Mouse (Mus musculus): ENCODE measurements around the gene Srrm1. TPM values are rescaled to one million over a fixed set of nuclear protein-coding genes. Genes with fewer than 3 reads are reported as not detected.

Gene Srrm1
- total and polyA plus RNA-seq, 3 experiments: 25.0 to 58.2 (median 53.8) TPM

GRCm38 (mm10) chr4:135394666-135395065 lies 41.5 kb upstream of the Srrm1 start:
- intact Hi-C loops (cut with DNase I): no loop called here
- Histone ChIP-seq H3K36me3 (ENCODE audit: control insufficient read depth, insufficient read depth, low read length) (no peaks in the 10 kb centered on the region), H3K9ac (ENCODE audit: low read depth, low read length) (no peak overlapping the region), H3K27me3 (ENCODE audit: control insufficient read depth, insufficient read depth, low read length) (peaks cover 5% of the 10 kb centered on the region), H3K4me3 (no peak overlapping the region), H3K4me1 (ENCODE audit: control insufficient read depth, insufficient read depth, low read length) (no peaks in the 10 kb centered on the region; the same call in 1 of the 2 replicates), H3K79me2 (replicated peaks; ENCODE audit: control insufficient read depth, insufficient read depth, low read length) (no peaks in the 10 kb centered on the region), H3K27ac (no peak overlapping the region)
- no peak for DNase-seq
- 79% methylated on average over 7 of the region's 7 CpGs for WGBS
- TF ChIP-seq CTCF (IDR thresholded peaks at IDR 0.05): no peak
- no peak for TF ChIP-seq POLR2A (IDR thresholded peaks at IDR 0.05; ENCODE audit: insufficient read depth, low read depth, low read length)
- TF ChIP-seq EP300 (IDR thresholded peaks at IDR 0.05; ENCODE audit: insufficient read depth, low read depth, low read length): no peak

GRCm38 (mm10) chr4:135393381-135393780 lies 40.3 kb upstream of the Srrm1 start:
- Histone ChIP-seq H3K4me1 (ENCODE audit: control insufficient read depth, insufficient read depth, low read length) (no peaks in the 10 kb centered on the region; the same call in 1 of the 2 replicates), H3K36me3 (ENCODE audit: control insufficient read depth, insufficient read depth, low read length) (no peaks in the 10 kb centered on the region), H3K4me3 (no peak overlapping the region), H3K79me2 (replicated peaks; ENCODE audit: control insufficient read depth, insufficient read depth, low read length) (no peaks in the 10 kb centered on the region), H3K27ac (no peak overlapping the region), H3K9ac (ENCODE audit: low read depth, low read length) (no peak overlapping the region), H3K27me3 (ENCODE audit: control insufficient read depth, insufficient read depth, low read length) (peaks cover 5% of the 10 kb centered on the region)
- no peak for DNase-seq
- TF ChIP-seq CTCF (IDR thresholded peaks at IDR 0.05): no peak
- no peak for TF ChIP-seq POLR2A (IDR thresholded peaks at IDR 0.05; ENCODE audit: insufficient read depth, low read depth, low read length)
- TF ChIP-seq EP300 (IDR thresholded peaks at IDR 0.05; ENCODE audit: insufficient read depth, low read depth, low read length): no peak
- intact Hi-C loops (cut with DNase I): no loop called here
- WGBS: 74% methylated on average over 6 of the region's 6 CpGs

DNA sequence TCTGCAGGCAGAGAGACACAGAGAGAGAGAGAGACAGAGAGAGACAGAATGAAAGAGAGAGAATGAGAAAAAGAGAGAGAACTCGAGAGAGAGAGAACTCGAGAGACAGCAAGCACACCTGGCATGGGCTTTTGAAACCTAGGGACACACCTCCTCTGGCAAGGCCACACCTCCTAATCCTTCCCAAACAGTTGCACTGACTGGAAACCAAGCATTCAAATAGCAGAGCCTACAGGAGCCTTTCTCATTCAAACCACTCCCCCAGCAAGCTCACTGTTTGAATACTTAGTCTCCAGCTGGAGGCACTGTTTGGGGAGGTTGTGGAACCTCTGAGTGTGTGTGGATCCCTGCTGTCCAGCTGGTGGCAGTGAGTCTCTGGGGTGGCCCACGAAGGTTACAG lies 39.7 kb upstream of the Srrm1 start:
- WGBS: 81% methylated on average over 3 of the region's 3 CpGs
- intact Hi-C loops (cut with DNase I): no loop called here
- H3K27ac ChIP-seq: no peak overlapping the region
- TF ChIP-seq POLR2A (IDR thresholded peaks at IDR 0.05; ENCODE audit: insufficient read depth, low read depth, low read length): no peak
- TF ChIP-seq EP300 (IDR thresholded peaks at IDR 0.05; ENCODE audit: insufficient read depth, low read depth, low read length): no peak
- no peak for TF ChIP-seq CTCF (IDR thresholded peaks at IDR 0.05)
- H3K4me1 ChIP-seq (ENCODE audit: control insufficient read depth, insufficient read depth, low read length): no peaks in the 10 kb centered on the region; the same call in 1 of the 2 replicates
- H3K79me2 ChIP-seq (replicated peaks; ENCODE audit: control insufficient read depth, insufficient read depth, low read length): no peaks in the 10 kb centered on the region
- H3K36me3 ChIP-seq (ENCODE audit: control insufficient read depth, insufficient read depth, low read length): no peaks in the 10 kb centered on the region
- DNase-seq: no peak
- H3K27me3 ChIP-seq (ENCODE audit: control insufficient read depth, insufficient read depth, low read length): peaks cover 3% of the 10 kb centered on the region
- no peak overlapping the region for H3K4me3 ChIP-seq
- H3K9ac ChIP-seq (ENCODE audit: low read depth, low read length): no peak overlapping the region

- intact Hi-C loops (cut with DNase I): no loop called here
- 53% methylated on average over 6 of the region's 6 CpGs for WGBS
- DNase-seq: no peak
- no peaks in the 10 kb centered on the region for H3K36me3 ChIP-seq (ENCODE audit: control insufficient read depth, insufficient read depth, low read length)
- H3K27me3 ChIP-seq (ENCODE audit: control insufficient read depth, insufficient read depth, low read length): no peaks in the 10 kb centered on the region
- H3K27ac ChIP-seq: no peak overlapping the region
- TF ChIP-seq POLR2A (IDR thresholded peaks at IDR 0.05; ENCODE audit: insufficient read depth, low read depth, low read length): no peak
- TF ChIP-seq CTCF (IDR thresholded peaks at IDR 0.05): no peak
- TF ChIP-seq EP300 (IDR thresholded peaks at IDR 0.05; ENCODE audit: insufficient read depth, low read depth, low read length): no peak
- no peak overlapping the region for H3K9ac ChIP-seq (ENCODE audit: low read depth, low read length)
- no peaks in the 10 kb centered on the region for H3K79me2 ChIP-seq (replicated peaks; ENCODE audit: control insufficient read depth, insufficient read depth, low read length)
- no peaks in the 10 kb centered on the region; the same call in 1 of the 2 replicates for H3K4me1 ChIP-seq (ENCODE audit: control insufficient read depth, insufficient read depth, low read length)
- no peak overlapping the region for H3K4me3 ChIP-seq
Observed at GRCm38 (mm10) chr4:135391014-135391413, 37.9 kb upstream of the Srrm1 start.

DNA sequence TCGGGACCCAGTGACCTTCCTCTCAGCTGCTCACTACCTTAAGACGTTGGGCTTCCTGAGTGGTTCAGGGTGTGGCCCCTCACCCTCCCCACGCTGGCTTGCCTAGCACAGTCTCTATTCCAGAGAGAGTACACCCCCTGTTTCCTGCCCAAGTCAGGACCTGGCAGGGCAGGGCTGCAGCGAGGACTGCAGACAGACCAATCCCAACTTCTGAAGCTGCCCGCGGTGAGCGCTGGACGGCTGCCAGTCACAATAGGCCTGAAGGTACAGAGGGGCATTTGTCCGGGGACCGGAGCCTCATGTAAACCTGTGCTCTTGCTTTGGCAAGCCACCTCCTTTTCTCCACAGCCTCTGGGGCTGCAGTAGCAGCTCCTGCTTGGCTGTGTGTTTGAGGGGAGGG lies 32.5 kb upstream of the Srrm1 start:
- no peak overlapping the region for H3K27ac ChIP-seq
- no peaks in the 10 kb centered on the region for H3K4me1 ChIP-seq (ENCODE audit: control insufficient read depth, insufficient read depth, low read length)
- no peaks in the 10 kb centered on the region for H3K27me3 ChIP-seq (ENCODE audit: control insufficient read depth, insufficient read depth, low read length)
- WGBS: 18% methylated on average over 10 of the region's 10 CpGs
- TF ChIP-seq POLR2A (IDR thresholded peaks at IDR 0.05; ENCODE audit: insufficient read depth, low read depth, low read length) (no peak), EP300 (IDR thresholded peaks at IDR 0.05; ENCODE audit: insufficient read depth, low read depth, low read length) (no peak)
- intact Hi-C loops (cut with DNase I): no loop called here
- no peak for DNase-seq
- no peaks in the 10 kb centered on the region for H3K79me2 ChIP-seq (replicated peaks; ENCODE audit: control insufficient read depth, insufficient read depth, low read length)
- H3K9ac ChIP-seq (ENCODE audit: low read depth, low read length): no peak overlapping the region
- H3K36me3 ChIP-seq (ENCODE audit: control insufficient read depth, insufficient read depth, low read length): no peaks in the 10 kb centered on the region
- no peak overlapping the region for H3K4me3 ChIP-seq

DNA sequence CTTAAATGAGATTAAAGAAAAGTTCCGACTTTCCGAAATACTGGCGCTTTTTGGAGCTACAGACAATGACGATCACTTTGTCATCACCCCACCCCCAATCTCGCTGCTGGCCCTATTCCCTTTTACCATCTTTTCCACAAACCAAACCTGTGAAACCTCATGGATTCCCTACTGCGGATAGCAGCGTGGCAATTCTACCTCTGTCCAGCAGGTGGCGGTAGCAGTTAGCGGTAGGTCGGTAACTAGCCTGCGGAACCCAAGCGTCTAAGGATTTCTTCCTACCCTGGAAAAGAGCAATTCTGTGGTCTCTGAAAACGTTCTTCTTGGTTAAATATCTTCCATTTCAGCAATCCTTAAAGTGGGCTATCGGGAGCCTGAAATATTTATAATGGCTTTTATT lies 29.2 kb upstream of the Srrm1 start:
- Histone ChIP-seq H3K27ac (no peak overlapping the region), H3K4me1 (ENCODE audit: control insufficient read depth, insufficient read depth, low read length) (no peaks in the 10 kb centered on the region), H3K27me3 (ENCODE audit: control insufficient read depth, insufficient read depth, low read length) (no peaks in the 10 kb centered on the region), H3K79me2 (replicated peaks; ENCODE audit: control insufficient read depth, insufficient read depth, low read length) (no peaks in the 10 kb centered on the region), H3K9ac (ENCODE audit: low read depth, low read length) (no peak overlapping the region), H3K36me3 (ENCODE audit: control insufficient read depth, insufficient read depth, low read length) (no peaks in the 10 kb centered on the region), H3K4me3 (no peak overlapping the region)
- TF ChIP-seq POLR2A (IDR thresholded peaks at IDR 0.05; ENCODE audit: insufficient read depth, low read depth, low read length) (no peak), EP300 (IDR thresholded peaks at IDR 0.05; ENCODE audit: insufficient read depth, low read depth, low read length) (0 out of 2 replicates have a peak, but pooled peaks have one; percentile 67), CTCF (IDR thresholded peaks at IDR 0.05) (peak; percentile 99)
- peak; percentile 54 to 72 for DNase-seq
- intact Hi-C loops (cut with DNase I): loop anchor here (1.0 to 2.0 kb wide), 2 partner anchors 29 to 284 kb away; no protein-coding TSS in a partner anchor
- 3% methylated on average over 14 of the region's 14 CpGs for WGBS
